Mouse (Mus musculus) heart, adult 2 months (tissue): ENCODE measurements at regions not wholly inside any gene's neighbourhood (a gene's known extent, or its start where the extent isn't known, plus 50 kb on each side); places are given as distances from the start of the nearest gene placed in this dataset.

Source experiments
- DNase-seq, 2 experiments: peaks; one replicate each; pipeline ENCODE4 v3.0.0; 2021
- H3K27ac ChIP-seq: fragments of 200-600 bp; 2 replicates; pipeline ENCODE4 v1.8.1; 2022
- H3K27me3 ChIP-seq: fragments of 200-500 bp; 2 replicates; pipeline ENCODE4 v1.6.1; 2012; ENCODE audit warnings: mild to moderate bottlenecking, low read length, inconsistent platforms, mixed read lengths; ENCODE audit not compliant: control insufficient read depth, insufficient read depth
- H3K36me3 ChIP-seq: fragments of 200-500 bp; 2 replicates; pipeline ENCODE4 v1.6.1; 2012; ENCODE audit warnings: low read length, inconsistent platforms; ENCODE audit not compliant: control insufficient read depth, insufficient read depth
- H3K4me1 ChIP-seq: fragments of 200-500 bp; 2 replicates; pipeline ENCODE4 v1.6.1; 2011; ENCODE audit warnings: low read length; ENCODE audit not compliant: control insufficient read depth, insufficient read depth
- H3K4me3 ChIP-seq: fragments of 200-600 bp; 2 replicates; pipeline ENCODE4 v1.8.1; 2022
- H3K79me2 ChIP-seq: fragments of 200-500 bp; replicated peaks from 2 replicates; pipeline ENCODE4 v1.6.1; 2012; ENCODE audit warnings: mild to moderate bottlenecking, inconsistent platforms, low read length, moderate library complexity, mixed read lengths; ENCODE audit not compliant: control insufficient read depth, insufficient read depth
- H3K9ac ChIP-seq: fragments of 200-500 bp; 2 replicates; pipeline ENCODE4 v1.6.1; 2012; ENCODE audit warnings: low read depth, mild to moderate bottlenecking, control low read depth, inconsistent platforms, low read length, mixed read lengths
- CTCF ChIP-seq: fragments of 200-600 bp; IDR thresholded peaks from 2 replicates; pipeline ENCODE4 v1.8.1; 2022; ENCODE audit warnings: antibody characterized with exemption, mild to moderate bottlenecking, moderate library complexity
- EP300 ChIP-seq: fragments of 200-500 bp; IDR thresholded peaks from 2 replicates; pipeline ENCODE4 v1.6.1; 2011; ENCODE audit warnings: low read depth, low read length, control low read depth; ENCODE audit not compliant: insufficient read depth
- POLR2A ChIP-seq: fragments of 200-500 bp; IDR thresholded peaks from 2 replicates; pipeline ENCODE4 v1.6.1; 2011; ENCODE audit warnings: mild to moderate bottlenecking, low read depth, low read length, control low read depth; ENCODE audit not compliant: insufficient read depth
- WGBS: fragments of 180-500 bp; shearing (Covaris S2); methylation state at CpG from one replicate; pipeline ENCODE4 v1.1.7; 2018; 5-methylcytosine and 5-hydroxymethylcytosine counted together
- intact Hi-C: fragments of 180-260 bp; cut with DNase I; formaldehyde crosslinking; loops from one replicate; pipeline ENCODE4 v1.15.1; 2025

DNA sequence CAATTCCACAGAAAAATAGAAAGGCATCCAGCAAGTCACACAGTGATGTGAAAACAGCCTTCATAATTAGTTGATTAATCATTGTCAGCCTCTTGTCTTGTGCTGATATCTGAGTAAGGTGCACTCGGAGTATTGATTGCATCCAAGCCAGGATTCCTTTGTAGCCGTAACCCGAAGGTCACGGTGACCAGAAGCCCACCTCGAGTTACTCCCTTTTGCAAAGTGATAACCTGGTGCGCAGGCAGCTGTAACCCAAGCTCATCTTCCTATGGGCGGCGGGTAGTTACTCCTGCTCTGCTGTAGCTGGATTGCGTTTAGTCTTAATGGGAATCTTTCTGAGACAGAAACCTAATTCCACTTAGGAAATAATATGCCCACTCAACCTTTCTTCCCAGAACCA lies 107.0 kb downstream of the Qrsl1 start:
- H3K79me2 ChIP-seq: no peaks in the 10 kb centered on the region
- 74% methylated on average over 9 of the region's 9 CpGs for WGBS
- intact Hi-C loops: no loop called here
- no peaks in the 10 kb centered on the region for H3K36me3 ChIP-seq
- H3K4me1 ChIP-seq: no peaks in the 10 kb centered on the region
- H3K4me3 ChIP-seq: no peak overlapping the region
- no peak for TF ChIP-seq CTCF
- no peak for TF ChIP-seq EP300
- no peak for DNase-seq
- no peak overlapping the region for H3K9ac ChIP-seq
- H3K27me3 ChIP-seq: no peaks in the 10 kb centered on the region
- no peak overlapping the region for H3K27ac ChIP-seq

DNA sequence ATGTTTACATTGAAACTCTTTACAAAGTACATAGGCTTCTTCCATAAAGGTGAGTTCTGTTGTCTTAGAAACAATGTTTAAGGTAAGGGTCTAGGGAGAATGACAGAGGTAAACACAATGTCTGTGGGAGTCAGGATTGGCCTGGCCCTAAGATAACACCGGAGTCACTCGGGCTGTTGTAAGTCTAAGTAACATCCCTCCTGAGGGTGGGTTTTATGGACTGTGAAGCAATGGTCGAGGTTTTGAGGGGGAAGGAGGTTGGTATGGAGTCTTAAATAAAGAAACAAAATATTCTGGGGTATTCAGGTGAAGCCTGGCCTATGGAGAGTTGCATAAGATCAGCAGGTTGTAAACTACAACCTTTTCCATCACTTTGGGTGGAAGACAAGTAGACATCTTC lies 101.5 kb downstream of the Qrsl1 start:
- H3K79me2 ChIP-seq: no peaks in the 10 kb centered on the region
- DNase-seq: no peak
- intact Hi-C loops: no loop called here
- H3K9ac ChIP-seq: no peak overlapping the region
- no peaks in the 10 kb centered on the region for H3K4me1 ChIP-seq
- TF ChIP-seq POLR2A (no peak), EP300 (no peak), CTCF (no peak)
- no peaks in the 10 kb centered on the region for H3K36me3 ChIP-seq
- no peak overlapping the region for H3K27ac ChIP-seq
- WGBS: 64% methylated on average over 3 of the region's 3 CpGs
- H3K4me3 ChIP-seq: no peak overlapping the region
- H3K27me3 ChIP-seq: no peaks in the 10 kb centered on the region

DNA sequence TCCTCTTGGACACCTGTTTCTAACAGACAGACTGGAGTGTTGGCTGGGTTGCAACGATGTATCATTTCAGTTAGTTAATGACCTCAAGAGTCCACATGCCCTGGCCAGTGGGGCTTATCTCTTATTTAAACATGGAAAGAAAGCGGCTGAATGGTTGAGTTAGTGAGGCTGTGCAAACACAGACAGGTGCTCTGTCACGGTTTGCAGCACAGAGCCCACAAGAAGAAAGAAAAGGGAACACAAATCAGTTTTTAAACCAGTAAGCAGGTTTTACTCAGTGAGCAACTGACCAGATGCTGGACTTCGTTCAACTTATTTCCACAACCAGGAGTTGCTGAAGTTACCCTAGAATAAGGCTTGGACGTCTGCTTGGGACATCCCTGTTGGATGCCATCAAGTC lies 86.3 kb downstream of the Qrsl1 start:
- Histone ChIP-seq H3K27me3 (no peaks in the 10 kb centered on the region), H3K27ac (no peak overlapping the region), H3K4me1 (no peaks in the 10 kb centered on the region), H3K9ac (no peak overlapping the region), H3K79me2 (no peaks in the 10 kb centered on the region), H3K36me3 (no peaks in the 10 kb centered on the region), H3K4me3 (no peak overlapping the region)
- intact Hi-C loops: no loop called here
- DNase-seq: no peak
- 31% methylated on average over 5 of the region's 5 CpGs for WGBS
- TF ChIP-seq CTCF (no peak), POLR2A (no peak), EP300 (no peak)

DNA sequence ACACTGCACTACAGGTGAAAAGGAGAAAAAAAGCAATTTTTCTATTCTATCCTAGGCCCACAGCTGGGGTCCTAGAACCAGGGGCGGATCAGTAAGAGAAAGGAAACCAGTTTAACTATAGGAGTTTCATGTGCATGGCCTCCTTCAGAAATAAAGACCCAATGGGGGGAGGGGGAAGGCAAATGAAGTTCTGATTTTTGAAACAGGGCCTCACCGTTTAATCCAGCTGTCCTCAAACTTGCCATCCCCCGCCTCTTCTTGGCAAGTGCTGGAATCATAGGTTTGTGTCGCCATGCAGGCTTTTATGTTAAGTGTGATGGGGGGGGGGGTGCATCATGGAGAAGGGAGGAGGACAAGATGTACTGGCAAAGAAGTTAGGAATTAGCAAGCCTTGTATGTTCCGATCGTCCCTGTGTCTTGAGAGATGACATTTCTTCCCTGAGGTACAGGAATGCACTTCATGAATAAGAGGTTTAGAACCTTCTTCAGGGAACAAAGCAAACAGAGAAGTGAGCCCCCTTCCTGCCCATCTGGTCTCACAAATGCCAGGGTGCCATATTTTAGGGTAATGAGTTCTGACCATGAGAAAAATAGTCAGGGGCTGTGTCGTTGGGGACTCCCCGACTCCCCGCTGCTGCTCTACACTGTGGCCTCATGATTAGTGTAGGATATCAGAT lies 83.9 kb downstream of the Qrsl1 start:
- H3K36me3 ChIP-seq: no peaks in the 10 kb centered on the region
- no peaks in the 10 kb centered on the region for H3K4me1 ChIP-seq
- no peak overlapping the region for H3K4me3 ChIP-seq
- intact Hi-C loops: no loop called here
- no peaks in the 10 kb centered on the region for H3K27me3 ChIP-seq
- no peak overlapping the region for H3K9ac ChIP-seq
- no peak for DNase-seq
- no peak for TF ChIP-seq POLR2A
- no peak for TF ChIP-seq CTCF
- no peak for TF ChIP-seq EP300
- H3K27ac ChIP-seq: no peak overlapping the region
- H3K79me2 ChIP-seq: no peaks in the 10 kb centered on the region
- WGBS: 86% methylated on average over 9 of the region's 9 CpGs

DNA sequence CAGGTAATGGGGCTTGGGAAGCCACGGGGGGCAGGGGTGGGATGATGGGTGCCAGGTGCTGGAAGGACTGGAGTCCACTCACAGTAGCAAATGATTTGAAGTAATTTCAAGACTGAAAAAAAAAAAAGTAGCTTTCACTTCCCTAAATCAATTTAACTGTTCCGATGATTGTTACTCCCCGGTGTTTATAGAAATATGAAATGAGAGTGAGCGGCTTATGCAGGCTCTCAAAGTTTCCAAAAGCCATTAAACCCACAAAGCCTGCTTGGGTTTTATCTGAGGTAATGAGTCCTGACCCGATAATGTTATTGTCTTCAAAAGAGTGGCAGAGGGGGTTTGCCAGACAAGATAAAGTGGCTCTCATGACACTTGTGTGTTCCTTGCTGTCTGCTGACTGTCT lies 82.9 kb downstream of the Qrsl1 start:
- Histone ChIP-seq H3K4me3 (no peak overlapping the region), H3K4me1 (no peaks in the 10 kb centered on the region), H3K79me2 (no peaks in the 10 kb centered on the region), H3K27ac (no peak overlapping the region), H3K27me3 (no peaks in the 10 kb centered on the region), H3K9ac (no peak overlapping the region), H3K36me3 (no peaks in the 10 kb centered on the region)
- intact Hi-C loops: no loop called here
- no peak for DNase-seq
- 74% methylated on average over 5 of the region's 5 CpGs for WGBS
- no peak for TF ChIP-seq EP300

DNA sequence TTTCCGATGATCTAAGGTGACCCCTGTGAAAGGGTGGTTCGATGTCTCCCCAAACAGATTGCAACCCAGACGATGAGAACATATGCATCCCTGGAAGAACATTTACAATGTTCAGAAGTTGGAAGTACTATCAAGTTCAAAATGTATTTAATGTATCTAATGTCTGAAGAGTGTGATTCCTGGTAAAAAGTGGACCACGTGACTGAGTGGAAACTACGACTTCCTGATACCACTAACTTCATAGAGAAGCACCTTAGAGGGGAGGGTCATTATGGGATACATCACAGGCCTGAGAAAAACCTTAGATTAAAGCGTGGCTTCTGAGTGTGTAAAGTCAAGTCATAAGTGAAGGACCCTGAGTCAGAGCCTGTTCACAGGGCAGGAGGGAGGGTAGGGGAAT lies 82.1 kb downstream of the Qrsl1 start:
- H3K4me3 ChIP-seq: no peak overlapping the region
- no peak for DNase-seq
- H3K4me1 ChIP-seq: no peaks in the 10 kb centered on the region
- H3K27me3 ChIP-seq: no peaks in the 10 kb centered on the region
- no peaks in the 10 kb centered on the region for H3K79me2 ChIP-seq
- H3K36me3 ChIP-seq: no peaks in the 10 kb centered on the region
- 86% methylated on average over 6 of the region's 6 CpGs for WGBS
- H3K27ac ChIP-seq: no peak overlapping the region
- no peak overlapping the region for H3K9ac ChIP-seq
- TF ChIP-seq EP300: no peak
- no peak for TF ChIP-seq CTCF
- TF ChIP-seq POLR2A: no peak
- intact Hi-C loops: no loop called here

DNA sequence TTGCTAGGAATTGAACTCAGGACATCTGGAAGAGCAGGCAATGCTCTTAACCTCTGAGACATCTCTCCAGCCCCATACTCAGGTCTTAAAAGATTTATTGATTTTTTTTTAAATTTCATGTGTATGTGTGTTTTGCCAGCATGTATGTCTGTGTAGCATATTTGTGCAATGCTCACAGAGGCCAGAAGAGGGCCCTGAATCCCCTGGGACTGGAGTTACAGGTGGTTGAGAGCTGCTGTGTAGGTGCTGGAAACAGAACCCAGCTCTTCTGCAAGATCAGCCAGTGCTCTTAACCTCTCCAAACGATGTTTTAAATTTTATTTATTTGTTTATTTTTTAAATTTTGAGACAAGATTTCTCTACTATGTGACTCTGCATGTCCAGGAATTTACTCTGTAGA lies 78.9 kb downstream of the Qrsl1 start:
- intact Hi-C loops: no loop called here
- WGBS: 66% methylated on average over 1 of the region's 1 CpGs

More for the DNA sequence above, 78.9 kb downstream of the Qrsl1 start:
- Histone ChIP-seq H3K4me1 (no peaks in the 10 kb centered on the region), H3K27me3 (no peaks in the 10 kb centered on the region), H3K9ac (no peak overlapping the region), H3K4me3 (no peak overlapping the region), H3K36me3 (no peaks in the 10 kb centered on the region), H3K27ac (no peak overlapping the region), H3K79me2 (no peaks in the 10 kb centered on the region)
- no peak for TF ChIP-seq CTCF
- no peak for TF ChIP-seq POLR2A
- TF ChIP-seq EP300: no peak
- no peak for DNase-seq
